Mouse (Mus musculus) NIH3T3 (cell line): ENCODE results near the gene Ilf3.
"Not testable (repeated sequence)": the region's sequence is repeated elsewhere in the genome, so short reads cannot be mapped to it uniquely, and the experiment has no call there.

ENCODE experiments used
- DNase-seq: peaks from one replicate; pipeline ENCODE4 v3.0.0-alpha.2; 2012; ENCODE audit warnings: low read depth

Gene Ilf3

GRCm38 (mm10) chr9:21367357-21368111, at the start of gene Ilf3:
Ilf3 (plus strand) TSS chr9:21367871.
- DNase-seq: peak; percentile 99

GRCm38 (mm10) chr9:21318792-21319191, 48.9 kb upstream of the Ilf3 start:
- no peak for DNase-seq

GRCm38 (mm10) chr9:21319503-21319902, 48.2 kb upstream of the Ilf3 start:
- peak; percentile 19 for DNase-seq

- no peak for DNase-seq
Observed at GRCm38 (mm10) chr9:21320280-21320618, 47.4 kb upstream of the Ilf3 start.

GRCm38 (mm10) chr9:21320619-21321512, 46.8 kb upstream of the Ilf3 start, which contains the start of gene Slc44a2:
Slc44a2 (plus strand) TSS chr9:21320698.
- peak; percentile 88 for DNase-seq

- peak; percentile 21 for DNase-seq
Observed at GRCm38 (mm10) chr9:21321513-21321835, 46.2 kb upstream of the Ilf3 start.

- no peak for DNase-seq
Observed at GRCm38 (mm10) chr9:21322211-21322916, 45.3 kb upstream of the Ilf3 start.

GRCm38 (mm10) chr9:21322917-21323297, 44.8 kb upstream of the Ilf3 start:
- DNase-seq: not testable (repeated sequence)

- DNase-seq: no peak
Observed at GRCm38 (mm10) chr9:21324269-21324668, 43.4 kb upstream of the Ilf3 start.

GRCm38 (mm10) chr9:21327569-21327968, 40.1 kb upstream of the Ilf3 start:
- no peak for DNase-seq

GRCm38 (mm10) chr9:21328041-21328440, 39.6 kb upstream of the Ilf3 start:
- no peak for DNase-seq

- no peak for DNase-seq
Observed at GRCm38 (mm10) chr9:21329041-21329440, 38.6 kb upstream of the Ilf3 start.

- DNase-seq: no peak
Observed at GRCm38 (mm10) chr9:21329699-21330289, 37.9 kb upstream of the Ilf3 start.

GRCm38 (mm10) chr9:21331365-21332140, 36.1 kb upstream of the Ilf3 start:
- DNase-seq: no peak

- DNase-seq: peak; percentile 74
Observed at GRCm38 (mm10) chr9:21332161-21333061, 35.3 kb upstream of the Ilf3 start.

GRCm38 (mm10) chr9:21333523-21333922, 34.1 kb upstream of the Ilf3 start:
- DNase-seq: peak; percentile 45

GRCm38 (mm10) chr9:21334747-21335146, 32.9 kb upstream of the Ilf3 start:
- DNase-seq: no peak

GRCm38 (mm10) chr9:21335391-21335790, 32.3 kb upstream of the Ilf3 start:
- peak; percentile 36 for DNase-seq

- no peak for DNase-seq
Observed at GRCm38 (mm10) chr9:21336491-21336890, 31.2 kb upstream of the Ilf3 start.

GRCm38 (mm10) chr9:21337652-21338051, 30.0 kb upstream of the Ilf3 start:
- no peak for DNase-seq
